Mouse (Mus musculus): ENCODE measurements at regions not wholly inside any gene's neighbourhood (a gene's known extent, or its start where the extent isn't known, plus 50 kb on each side); places are given as distances from the start of the nearest gene placed in this dataset.

- no peak for ATAC-seq (ENCODE audit: insufficient read depth, low FRiP score)
- H3K36me3 ChIP-seq (ENCODE audit: control insufficient read depth, insufficient read depth, low read length), result no peaks in the 10 kb centered on the region
- no peak overlapping the region for H3K9ac ChIP-seq (ENCODE audit: low read length)
- no peaks in the 10 kb centered on the region for H3K27me3 ChIP-seq (ENCODE audit: control insufficient read depth, insufficient read depth, low read length)
- no peaks in the 10 kb centered on the region for H3K4me1 ChIP-seq (ENCODE audit: control insufficient read depth, insufficient read depth, low read length)
- H3K4me3 ChIP-seq (replicated peaks; ENCODE audit: low read length), result no peak overlapping the region
- 91% methylated on average over 1 of the region's 1 CpGs for WGBS
- H3K9me3 ChIP-seq (replicated peaks; ENCODE audit: control insufficient read depth, low read length), result no peaks in the 10 kb centered on the region
- no peak overlapping the region for H3K27ac ChIP-seq (ENCODE audit: low read length)
- no peak overlapping the region for H3K4me2 ChIP-seq (ENCODE audit: low read depth, low read length)
Measured at GRCm38 (mm10) chr5:45097941-45098340, 298.5 kb upstream of the Ldb2 start.

DNA sequence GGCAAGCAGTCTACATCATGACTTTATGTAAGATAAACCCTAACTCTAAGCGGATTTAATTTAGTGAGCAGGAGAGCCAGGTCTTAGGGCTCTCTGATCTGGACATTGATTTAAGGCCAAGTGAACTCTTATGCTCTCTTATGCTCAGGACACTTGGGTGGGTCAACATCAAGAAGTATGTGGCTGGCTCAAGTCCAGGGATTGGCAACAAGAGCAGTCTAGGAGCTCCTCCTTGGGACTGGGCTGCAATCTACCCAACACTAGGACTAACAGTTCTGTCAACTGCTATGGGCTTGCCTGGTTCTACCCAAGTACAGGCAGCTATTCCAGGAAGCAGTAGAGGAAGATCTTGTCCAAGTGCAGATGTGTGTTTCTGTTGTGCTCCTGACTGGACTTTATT, 285.3 kb upstream of the Ldb2 start:
- ATAC-seq (ENCODE audit: insufficient read depth, low FRiP score), result no peak; the same call in 1 of the 2 replicates
- H3K9me3 ChIP-seq (replicated peaks; ENCODE audit: control insufficient read depth, low read length), result no peaks in the 10 kb centered on the region
- no peaks in the 10 kb centered on the region for H3K4me1 ChIP-seq (ENCODE audit: control insufficient read depth, insufficient read depth, low read length)
- H3K9ac ChIP-seq (ENCODE audit: low read length), result no peak overlapping the region
- no peaks in the 10 kb centered on the region for H3K36me3 ChIP-seq (ENCODE audit: control insufficient read depth, insufficient read depth, low read length)
- H3K4me3 ChIP-seq (replicated peaks; ENCODE audit: low read length), result no peak overlapping the region
- H3K4me2 ChIP-seq (ENCODE audit: low read depth, low read length), result no peak overlapping the region
- 78% methylated on average over 1 of the region's 1 CpGs for WGBS
- no peaks in the 10 kb centered on the region for H3K27me3 ChIP-seq (ENCODE audit: control insufficient read depth, insufficient read depth, low read length)
- no peak overlapping the region for H3K27ac ChIP-seq (ENCODE audit: low read length)

DNA sequence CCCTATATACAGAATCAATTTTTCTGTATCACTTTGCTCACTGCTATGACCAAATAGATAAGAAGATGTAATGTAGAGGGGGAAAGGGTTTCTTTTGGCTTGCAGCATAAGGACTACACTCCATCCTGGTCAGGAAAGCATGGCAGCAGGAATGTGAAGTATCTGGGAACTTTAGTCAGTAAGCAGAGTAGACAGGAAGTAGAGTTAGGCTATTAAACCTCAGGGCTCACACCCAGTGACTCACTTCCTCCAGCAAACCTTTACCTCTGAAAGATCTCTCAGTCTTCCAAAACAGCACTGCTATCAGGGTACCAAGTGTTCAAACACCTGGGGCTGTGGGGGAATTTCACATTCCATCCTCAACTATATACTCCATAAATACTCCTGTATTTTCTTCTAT, 283.1 kb upstream of the Ldb2 start:
- Histone ChIP-seq H3K4me2 (ENCODE audit: low read depth, low read length) (no peak overlapping the region), H3K9me3 (replicated peaks; ENCODE audit: control insufficient read depth, low read length) (no peaks in the 10 kb centered on the region), H3K36me3 (ENCODE audit: control insufficient read depth, insufficient read depth, low read length) (no peaks in the 10 kb centered on the region), H3K27ac (ENCODE audit: low read length) (no peak overlapping the region), H3K4me1 (ENCODE audit: control insufficient read depth, insufficient read depth, low read length) (no peaks in the 10 kb centered on the region), H3K9ac (ENCODE audit: low read length) (no peak overlapping the region), H3K4me3 (replicated peaks; ENCODE audit: low read length) (no peak overlapping the region), H3K27me3 (ENCODE audit: control insufficient read depth, insufficient read depth, low read length) (no peaks in the 10 kb centered on the region)
- ATAC-seq (ENCODE audit: insufficient read depth, low FRiP score), result no peak

- 60% methylated on average over 4 of the region's 4 CpGs for WGBS
- H3K4me1 ChIP-seq (ENCODE audit: control insufficient read depth, insufficient read depth, low read length), result no peaks in the 10 kb centered on the region
- H3K9ac ChIP-seq (ENCODE audit: low read length), result no peak overlapping the region
- no peak overlapping the region for H3K27ac ChIP-seq (ENCODE audit: low read length)
- H3K36me3 ChIP-seq (ENCODE audit: control insufficient read depth, insufficient read depth, low read length), result no peaks in the 10 kb centered on the region
- H3K9me3 ChIP-seq (replicated peaks; ENCODE audit: control insufficient read depth, low read length), result no peaks in the 10 kb centered on the region
- no peak for ATAC-seq (ENCODE audit: insufficient read depth, low FRiP score)
- H3K4me3 ChIP-seq (replicated peaks; ENCODE audit: low read length), result no peak overlapping the region
- no peaks in the 10 kb centered on the region for H3K27me3 ChIP-seq (ENCODE audit: control insufficient read depth, insufficient read depth, low read length)
- no peak overlapping the region for H3K4me2 ChIP-seq (ENCODE audit: low read depth, low read length)
Measured at GRCm38 (mm10) chr5:45076347-45076890, 276.9 kb upstream of the Ldb2 start.

DNA sequence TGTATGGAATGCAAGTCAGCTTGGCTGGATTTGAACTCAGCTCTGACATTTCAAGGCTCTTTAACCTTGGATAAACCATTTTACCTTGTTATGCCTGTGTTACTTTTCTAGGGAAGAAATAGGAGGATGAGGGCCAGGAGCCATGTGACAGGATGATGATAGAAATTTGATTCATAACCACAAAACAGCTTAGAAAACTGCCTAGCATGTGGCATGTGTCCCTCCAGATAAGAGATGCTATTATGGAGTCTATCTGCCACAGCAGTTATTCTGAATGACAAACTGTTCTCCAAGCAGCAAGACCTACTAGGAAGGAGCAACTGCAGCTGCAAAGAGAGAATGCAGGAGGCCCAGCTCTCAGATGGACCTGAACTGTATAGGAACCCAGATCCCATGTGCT, 275.7 kb upstream of the Ldb2 start:
- H3K27ac ChIP-seq (ENCODE audit: low read length), result no peak overlapping the region
- H3K4me2 ChIP-seq (ENCODE audit: low read depth, low read length), result no peak overlapping the region
- no peaks in the 10 kb centered on the region for H3K9me3 ChIP-seq (replicated peaks; ENCODE audit: control insufficient read depth, low read length)
- H3K4me3 ChIP-seq (replicated peaks; ENCODE audit: low read length), result no peak overlapping the region
- no peaks in the 10 kb centered on the region for H3K4me1 ChIP-seq (ENCODE audit: control insufficient read depth, insufficient read depth, low read length)
- H3K27me3 ChIP-seq (ENCODE audit: control insufficient read depth, insufficient read depth, low read length), result no peaks in the 10 kb centered on the region
- no peak overlapping the region for H3K9ac ChIP-seq (ENCODE audit: low read length)
- H3K36me3 ChIP-seq (ENCODE audit: control insufficient read depth, insufficient read depth, low read length), result no peaks in the 10 kb centered on the region
- ATAC-seq (ENCODE audit: insufficient read depth, low FRiP score), result no peak

DNA sequence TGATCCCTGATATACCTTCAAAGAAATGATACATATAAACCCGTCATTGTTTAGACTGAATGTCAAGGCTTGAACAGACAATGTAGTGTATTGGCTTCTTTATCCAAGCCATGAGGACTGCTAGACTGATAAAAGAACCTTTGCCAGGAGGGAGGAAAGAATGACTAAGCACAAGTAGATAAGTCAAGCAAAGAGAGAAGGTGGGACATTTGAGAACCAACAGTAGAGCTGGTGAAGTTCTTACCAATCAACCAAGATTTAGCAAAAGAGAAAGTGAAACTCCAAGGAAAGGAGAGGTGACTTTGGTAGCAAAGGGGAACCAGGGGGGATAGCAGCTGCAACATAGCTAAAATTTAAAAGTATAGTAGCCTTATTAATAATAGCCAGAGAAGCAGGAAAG, 273.0 kb upstream of the Ldb2 start:
- ATAC-seq (ENCODE audit: insufficient read depth, low FRiP score), result no peak
- no peak overlapping the region for H3K4me3 ChIP-seq (replicated peaks; ENCODE audit: low read length)
- no peaks in the 10 kb centered on the region for H3K4me1 ChIP-seq (ENCODE audit: control insufficient read depth, insufficient read depth, low read length)
- no peak overlapping the region for H3K9ac ChIP-seq (ENCODE audit: low read length)
- no peaks in the 10 kb centered on the region for H3K36me3 ChIP-seq (ENCODE audit: control insufficient read depth, insufficient read depth, low read length)
- no peaks in the 10 kb centered on the region for H3K9me3 ChIP-seq (replicated peaks; ENCODE audit: control insufficient read depth, low read length)
- no peak overlapping the region for H3K4me2 ChIP-seq (ENCODE audit: low read depth, low read length)
- 61% methylated on average over 1 of the region's 1 CpGs for WGBS
- no peak overlapping the region for H3K27ac ChIP-seq (ENCODE audit: low read length)
- no peaks in the 10 kb centered on the region for H3K27me3 ChIP-seq (ENCODE audit: control insufficient read depth, insufficient read depth, low read length)

DNA sequence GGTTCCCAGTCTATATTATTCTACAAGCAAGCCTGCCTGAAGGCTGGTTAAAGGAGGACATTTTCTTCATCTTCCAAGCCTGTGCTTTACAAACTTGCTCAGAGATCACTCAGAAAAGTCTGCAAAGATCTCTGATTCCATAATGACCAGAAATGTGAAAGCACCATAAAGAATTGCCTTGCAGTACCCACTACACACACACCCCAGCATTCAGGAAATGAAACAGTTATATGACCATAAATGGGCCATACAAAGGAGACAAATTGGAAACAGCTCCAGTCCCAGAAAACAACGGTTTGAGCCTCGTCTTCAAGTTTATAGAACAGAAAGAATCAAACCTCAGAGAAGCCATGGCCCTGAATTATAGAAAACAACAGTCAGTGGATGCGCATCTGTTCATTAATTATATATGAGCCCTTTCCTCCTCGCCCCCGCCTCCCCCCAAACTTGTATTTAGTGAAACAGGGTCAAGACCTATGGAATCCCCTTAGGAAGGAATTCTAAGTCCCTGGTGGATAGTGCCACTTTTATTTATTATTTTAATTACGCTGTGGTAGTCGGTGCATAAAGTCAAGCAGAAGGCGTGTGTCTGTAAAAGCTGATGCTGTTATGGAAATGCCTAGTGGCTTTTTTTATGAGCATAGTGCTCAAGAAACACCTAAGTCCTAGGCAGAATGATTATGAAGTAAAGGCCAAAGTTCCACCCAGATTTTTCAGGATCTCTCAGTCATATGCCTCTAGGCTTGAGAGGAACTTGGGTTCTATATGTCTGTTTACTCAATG, 266.6 kb upstream of the Ldb2 start:
- Histone ChIP-seq H3K27ac (ENCODE audit: low read length) (no peak overlapping the region), H3K4me1 (ENCODE audit: control insufficient read depth, insufficient read depth, low read length) (no peaks in the 10 kb centered on the region), H3K4me3 (replicated peaks; ENCODE audit: low read length) (no peak overlapping the region), H3K27me3 (ENCODE audit: control insufficient read depth, insufficient read depth, low read length) (no peaks in the 10 kb centered on the region), H3K9ac (ENCODE audit: low read length) (no peak overlapping the region), H3K4me2 (ENCODE audit: low read depth, low read length) (no peak overlapping the region), H3K36me3 (ENCODE audit: control insufficient read depth, insufficient read depth, low read length) (no peaks in the 10 kb centered on the region), H3K9me3 (replicated peaks; ENCODE audit: control insufficient read depth, low read length) (no peaks in the 10 kb centered on the region)
- no peak for ATAC-seq (ENCODE audit: insufficient read depth, low FRiP score)
- WGBS, result 87% methylated on average over 8 of the region's 8 CpGs

DNA sequence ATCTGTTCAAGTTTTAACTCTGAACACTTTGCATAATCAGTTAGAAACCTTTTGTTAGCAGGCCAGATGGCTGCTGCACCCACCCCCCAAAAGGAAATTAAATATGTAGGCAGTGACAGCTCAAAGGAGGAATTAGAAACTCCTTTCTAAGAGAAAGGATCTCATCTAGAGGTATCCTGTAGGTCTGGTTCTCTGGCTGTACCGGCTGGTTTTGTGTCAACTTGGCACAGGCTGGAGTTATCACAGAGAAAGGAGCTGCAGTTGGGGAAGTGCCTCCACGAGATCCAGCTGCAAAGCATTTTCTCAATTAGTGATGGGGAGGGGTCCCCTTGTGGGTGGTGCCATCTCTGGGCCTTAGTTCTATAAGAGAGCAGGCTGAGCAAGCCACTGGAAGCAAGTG, 263.1 kb upstream of the Ldb2 start:
- H3K4me1 ChIP-seq (ENCODE audit: control insufficient read depth, insufficient read depth, low read length), result no peaks in the 10 kb centered on the region
- no peaks in the 10 kb centered on the region for H3K36me3 ChIP-seq (ENCODE audit: control insufficient read depth, insufficient read depth, low read length)
- no peak overlapping the region for H3K9ac ChIP-seq (ENCODE audit: low read length)
- 29% methylated on average over 2 of the region's 2 CpGs for WGBS
- H3K9me3 ChIP-seq (replicated peaks; ENCODE audit: control insufficient read depth, low read length), result no peaks in the 10 kb centered on the region
- H3K27me3 ChIP-seq (ENCODE audit: control insufficient read depth, insufficient read depth, low read length), result no peaks in the 10 kb centered on the region
- no peak overlapping the region for H3K27ac ChIP-seq (ENCODE audit: low read length)
- ATAC-seq (ENCODE audit: insufficient read depth, low FRiP score), result no peak
- no peak overlapping the region for H3K4me3 ChIP-seq (replicated peaks; ENCODE audit: low read length)
- H3K4me2 ChIP-seq (ENCODE audit: low read depth, low read length), result no peak overlapping the region

GRCm38 (mm10) chr5:45055276-45055959, 255.9 kb upstream of the Ldb2 start:
- Histone ChIP-seq H3K9me3 (replicated peaks; ENCODE audit: control insufficient read depth, low read length) (peaks cover 3% of the 10 kb centered on the region; the same call in 1 of the 2 replicates), H3K27me3 (ENCODE audit: control insufficient read depth, insufficient read depth, low read length) (no peaks in the 10 kb centered on the region), H3K4me2 (ENCODE audit: low read depth, low read length) (no peak overlapping the region), H3K36me3 (ENCODE audit: control insufficient read depth, insufficient read depth, low read length) (no peaks in the 10 kb centered on the region), H3K27ac (ENCODE audit: low read length) (no peak overlapping the region), H3K4me3 (replicated peaks; ENCODE audit: low read length) (no peak overlapping the region), H3K4me1 (ENCODE audit: control insufficient read depth, insufficient read depth, low read length) (no peaks in the 10 kb centered on the region), H3K9ac (ENCODE audit: low read length) (no peak overlapping the region)
- 83% methylated on average over 4 of the region's 4 CpGs for WGBS
- no peak for ATAC-seq (ENCODE audit: insufficient read depth, low FRiP score)

Data from stomach, embryonic 16.5 days (tissue).